Mouse (Mus musculus): ENCODE data around the gene Popdc3.

- TF ChIP-seq CTCF (IDR thresholded peaks at IDR 0.05; ENCODE audit: borderline replicate concordance, control insufficient read depth, extremely low read depth, insufficient read depth, low read length, poor library complexity), result no peak
- TF ChIP-seq POLR2A (IDR thresholded peaks at IDR 0.05; ENCODE audit: control insufficient read depth, extremely low read depth, insufficient read depth, low read length, poor library complexity), result no peak
Observed at GRCm38 (mm10) chr10:45335434-45336422, 157.8 kb downstream of the Popdc3 start, which contains the start of gene Bves.
